Mouse (Mus musculus) MEL (cell line): ENCODE results near the gene Olfr1532-ps1. TPM values are rescaled to one million over a fixed set of nuclear protein-coding genes. Genes with fewer than 3 reads are reported as not detected.

Experiments
- DNase-seq: peaks from one replicate; pipeline ENCODE4 v3.0.0; 2011; ENCODE audit warnings: low read depth, low spot score
- H3K27ac ChIP-seq: 2 replicates; pipeline ENCODE4 v1.5.1; 2012; ENCODE audit warnings: low read depth, mild to moderate bottlenecking, control low read depth, low read length, moderate library complexity; ENCODE audit not compliant: control insufficient read depth
- H3K27me3 ChIP-seq, 2 experiments: fragments of 150-350 bp in 1 of 2; sonication (generic) in 1 of 2; 2 replicates each; pipeline ENCODE4 v1.6.1; 2012; ENCODE audit warnings: low read length in 2 of 2, mild to moderate bottlenecking in 2 of 2, improper control_type of control experiment in 1 of 2, moderate library complexity in 1 of 2; ENCODE audit not compliant: insufficient read depth in 2 of 2, control insufficient read depth in 1 of 2
- H3K36me3 ChIP-seq, 2 experiments: 2 replicates each; pipeline ENCODE4 v1.6.1; 2012 to 2014; ENCODE audit warnings: low read length in 2 of 2, improper control_type of control experiment in 1 of 2, inconsistent platforms in 1 of 2, mild to moderate bottlenecking in 1 of 2; ENCODE audit not compliant: insufficient read depth in 2 of 2, control insufficient read depth in 1 of 2
- H3K4me1 ChIP-seq, 2 experiments: fragments of 150-350 bp in 1 of 2; sonication (generic) in 1 of 2; 2 replicates each; pipeline ENCODE4 v1.6.1; 2012; ENCODE audit warnings: low read length in 2 of 2, improper control_type of control experiment in 1 of 2, mild to moderate bottlenecking in 1 of 2; ENCODE audit not compliant: insufficient read depth in 2 of 2, control insufficient read depth in 1 of 2
- H3K4me3 ChIP-seq, 2 experiments: fragments of 150-350 bp in 1 of 2; sonication (generic) in 1 of 2; 2 replicates each; pipeline ENCODE4 v1.5.1; 2012; ENCODE audit warnings: low read depth in 2 of 2, low read length in 2 of 2, mild to moderate bottlenecking in 2 of 2, moderate library complexity in 2 of 2, control low read depth in 1 of 2, improper control_type of control experiment in 1 of 2; ENCODE audit not compliant: control insufficient read depth in 1 of 2, insufficient read depth in 1 of 2
- H3K79me2 ChIP-seq: 2 replicates; pipeline ENCODE4 v1.6.1; 2012; ENCODE audit warnings: mild to moderate bottlenecking, low read length, moderate library complexity; ENCODE audit not compliant: control insufficient read depth, poor library complexity, insufficient read depth
- H3K9ac ChIP-seq: 2 replicates; pipeline ENCODE4 v1.6.1; 2012; ENCODE audit warnings: low read depth, mild to moderate bottlenecking, control low read depth, low read length, moderate library complexity; ENCODE audit not compliant: control insufficient read depth, poor library complexity, severe bottlenecking
- H3K9me3 ChIP-seq: fragments of 150-350 bp; sonication (generic); replicated peaks from 2 replicates; pipeline ENCODE4 v1.6.1; 2012; ENCODE audit warnings: mild to moderate bottlenecking, low read length, improper control_type of control experiment, moderate library complexity; ENCODE audit not compliant: insufficient read depth
- CHD1 ChIP-seq: IDR thresholded peaks from 2 replicates; pipeline ENCODE4 v1.6.1; 2012; ENCODE audit warnings: low read depth, mild to moderate bottlenecking, inconsistent platforms, low read length, improper control_type of control experiment
- CHD2 ChIP-seq: IDR thresholded peaks from 2 replicates; pipeline ENCODE4 v1.6.1; 2011; ENCODE audit warnings: low read length, improper control_type of control experiment
- CTCF ChIP-seq, 3 experiments: IDR thresholded peaks in 2 of 3; conservative IDR thresholded peaks in 1 of 3; 2 replicates each; pipeline ENCODE4 v1.5.1; 2011 to 2012; ENCODE audit warnings: low read length in 3 of 3, low read depth in 2 of 3, mild to moderate bottlenecking in 2 of 3, improper control_type of control experiment in 1 of 3, inconsistent platforms in 1 of 3, mixed read lengths in 1 of 3, moderate library complexity in 1 of 3; ENCODE audit not compliant: control insufficient read depth in 1 of 3, insufficient read depth in 1 of 3, poor library complexity in 1 of 3, severe bottlenecking in 1 of 3
- E2F4 ChIP-seq: IDR thresholded peaks from 2 replicates; pipeline ENCODE4 v1.6.1; 2011; ENCODE audit warnings: low read depth, low read length, improper control_type of control experiment, borderline replicate concordance
- GABPA ChIP-seq: IDR thresholded peaks from 2 replicates; pipeline ENCODE4 v1.6.1; 2012; ENCODE audit warnings: low read depth, mild to moderate bottlenecking, inconsistent platforms, low read length, improper control_type of control experiment, moderate library complexity
- GATA1 ChIP-seq: IDR thresholded peaks from 2 replicates; pipeline ENCODE4 v1.6.1; 2011; ENCODE audit warnings: low read depth, low read length, improper control_type of control experiment
- KAT2A ChIP-seq: conservative IDR thresholded peaks from 2 replicates; pipeline ENCODE4 v1.6.1; 2012; ENCODE audit warnings: low read depth, low read length, improper control_type of control experiment, inconsistent platforms
- MAX ChIP-seq: IDR thresholded peaks from 2 replicates; pipeline ENCODE4 v1.6.1; 2011; ENCODE audit warnings: low read length, improper control_type of control experiment
- MXI1 ChIP-seq: IDR thresholded peaks from 2 replicates; pipeline ENCODE4 v1.6.1; 2011; ENCODE audit warnings: mild to moderate bottlenecking, low read depth, low read length, improper control_type of control experiment
- MYB ChIP-seq: IDR thresholded peaks from 2 replicates; pipeline ENCODE4 v1.6.1; 2011; ENCODE audit warnings: mild to moderate bottlenecking, low read depth, low read length, improper control_type of control experiment
- NRF1 ChIP-seq: IDR thresholded peaks from 2 replicates; pipeline ENCODE4 v1.6.1; 2014; ENCODE audit warnings: low read depth, mild to moderate bottlenecking, inconsistent platforms, low read length, improper control_type of control experiment, moderate library complexity; ENCODE audit not compliant: poor library complexity, insufficient read depth, severe bottlenecking
- POLR2AphosphoS2 ChIP-seq: IDR thresholded peaks from 2 replicates; pipeline ENCODE4 v1.6.1; 2011; ENCODE audit warnings: low read length, improper control_type of control experiment
- POLR2AphosphoS5 ChIP-seq: IDR thresholded peaks from 2 replicates; pipeline ENCODE4 v1.6.1; 2012; ENCODE audit warnings: low read depth, borderline replicate concordance, mild to moderate bottlenecking, inconsistent platforms, low read length, moderate library complexity, mixed read lengths
- RCOR1 ChIP-seq: IDR thresholded peaks from 2 replicates; pipeline ENCODE4 v1.6.1; 2012; ENCODE audit warnings: low read depth, mild to moderate bottlenecking, inconsistent platforms, low read length, improper control_type of control experiment
- SIN3A ChIP-seq: IDR thresholded peaks from 2 replicates; pipeline ENCODE4 v1.6.1; 2012; ENCODE audit warnings: low read length, improper control_type of control experiment, inconsistent platforms
- TAL1 ChIP-seq: IDR thresholded peaks from 2 replicates; pipeline ENCODE4 v1.6.1; 2012; ENCODE audit warnings: mild to moderate bottlenecking, inconsistent platforms, low read length, moderate library complexity, mixed read lengths
- TCF12 ChIP-seq: IDR thresholded peaks from 2 replicates; pipeline ENCODE4 v1.6.1; 2014; ENCODE audit warnings: low read depth, mild to moderate bottlenecking, inconsistent platforms, low read length, improper control_type of control experiment, moderate library complexity
- ZC3H11A ChIP-seq: IDR thresholded peaks from 2 replicates; pipeline ENCODE4 v1.6.1; 2012; ENCODE audit warnings: low read depth, mild to moderate bottlenecking, inconsistent platforms, low read length, improper control_type of control experiment
- ZMIZ1 ChIP-seq: IDR thresholded peaks from 2 replicates; pipeline ENCODE4 v1.6.1; 2012; ENCODE audit warnings: low read depth, mild to moderate bottlenecking, inconsistent platforms, low read length, improper control_type of control experiment, moderate library complexity
- ZNF384 ChIP-seq: IDR thresholded peaks from 2 replicates; pipeline ENCODE4 v1.6.1; 2012; ENCODE audit warnings: low read depth, mild to moderate bottlenecking, inconsistent platforms, low read length, improper control_type of control experiment
- polyA plus RNA-seq, 2 experiments: library from polyadenylated mRNA; stranded (reverse) in 1 of 2; unstranded in 1 of 2; fragments of >175 nt in 1 of 2; fragments of >200 nt in 1 of 2; gene quantifications; 2 replicates each; pipeline versions ENCODE4 v1.2.1 to v1.2.4; 2012; ENCODE audit warnings: low replicate concordance in 2 of 2, low read depth in 1 of 2; ENCODE audit not compliant: insufficient read length in 2 of 2, insufficient read depth in 1 of 2, missing spikeins in 1 of 2
- total RNA-seq: library from RNA; depleted of rRNA; stranded (reverse); fragments of 300-350 nt; gene quantifications from 2 replicates; pipeline ENCODE4 v1.2.3, GENCODE M21; 2012; rRNA removed

The Olfr1532-ps1 gene
- total RNA-seq: not detected in 2 replicates
- polyA plus RNA-seq: not detected

DNA sequence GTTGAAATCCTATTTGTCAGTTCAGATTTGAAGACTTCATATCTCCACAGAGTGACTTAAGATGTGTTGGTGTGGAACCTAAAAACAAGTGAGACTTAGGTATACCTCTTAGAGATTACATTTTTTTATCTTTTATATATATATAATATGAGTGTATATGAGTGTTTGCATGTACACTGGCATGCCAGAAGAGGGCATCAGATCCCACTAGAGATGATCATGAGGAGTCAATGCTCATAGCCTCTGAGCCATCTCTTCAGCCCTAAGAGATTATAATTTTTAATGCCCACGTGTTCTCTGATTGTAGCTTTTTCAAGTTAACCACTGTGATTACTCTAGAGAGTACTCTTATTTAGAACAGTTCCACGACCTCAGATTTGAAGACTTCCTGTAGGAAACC, at the start of gene Olfr1532-ps1:
Olfr1532-ps1 (plus strand) TSS at position 326 of the 400 bp plus-strand sequence.
- DNase-seq: no peak
- Histone ChIP-seq H3K4me3 (no peak within 1 kb of the TSS), H3K79me2 (no peaks in the 10 kb centered on the region), H3K27me3 (no peaks in the 10 kb centered on the region), H3K9me3 (no peaks in the 10 kb centered on the region), H3K36me3 (no peaks in the 10 kb centered on the region), H3K9ac (no peak within 1 kb of the TSS), H3K27ac (no peak within 1 kb of the TSS), H3K4me1 (no peaks in the 10 kb centered on the region)
- TF ChIP-seq POLR2AphosphoS5 (no peak), SIN3A (no peak), GABPA (no peak), ZMIZ1 (no peak), CHD1 (no peak), MYB (no peak), CHD2 (no peak), KAT2A (no peak)

DNA sequence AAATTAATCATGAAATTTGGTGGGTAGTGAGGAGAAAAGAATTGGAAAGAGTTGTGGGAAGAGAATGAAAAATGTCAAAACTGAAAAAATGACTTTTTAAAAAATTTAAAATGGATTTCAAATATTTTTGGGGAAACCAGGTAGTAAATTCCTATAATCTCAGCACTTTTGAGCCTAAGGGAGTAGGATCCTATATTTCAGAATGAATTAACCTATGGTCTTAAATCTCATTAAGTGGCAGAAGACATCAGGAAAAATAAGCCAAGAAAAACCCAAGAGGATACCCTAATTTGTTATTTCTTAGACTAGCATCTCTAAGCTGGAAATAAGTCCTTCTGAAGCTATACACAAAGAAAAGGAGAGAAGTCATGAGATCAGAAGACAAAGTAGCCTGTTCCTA, 44.9 kb upstream of the Olfr1532-ps1 start, which contains the start of gene Olfr704:
Olfr704 (plus strand) TSS at position 301 of the 400 bp plus-strand sequence.
- TF ChIP-seq POLR2AphosphoS2 (no peak), MAX (no peak), KAT2A (no peak), GATA1 (no peak), ZNF384 (no peak), ZC3H11A (no peak), CTCF (IDR thresholded peaks at IDR 0.05 in 2 of 3, conservative IDR thresholded peaks at IDR 0.05 in 1 of 3; ENCODE audit: control insufficient read depth in 1 of 3, insufficient read depth in 1 of 3, low read depth in 2 of 3, low read length in 3 of 3, poor library complexity in 1 of 3, severe bottlenecking in 1 of 3) (no peak), CHD2 (no peak), TCF12 (no peak), NRF1 (no peak), GABPA (no peak), MYB (no peak), RCOR1 (no peak), E2F4 (no peak), TAL1 (no peak), MXI1 (no peak)
- no peaks in the 10 kb centered on the region for H3K79me2 ChIP-seq
- H3K4me3 ChIP-seq: no peak within 1 kb of the TSS
- H3K4me1 ChIP-seq: no peaks in the 10 kb centered on the region
- no peaks in the 10 kb centered on the region for H3K36me3 ChIP-seq
- H3K9ac ChIP-seq: no peak within 1 kb of the TSS
- H3K9me3 ChIP-seq: no peaks in the 10 kb centered on the region
- no peaks in the 10 kb centered on the region for H3K27me3 ChIP-seq
- no peak for DNase-seq
- no peak within 1 kb of the TSS for H3K27ac ChIP-seq
